Mouse (Mus musculus) spleen, adult 2 months (tissue): ENCODE results near the gene Itga9.

ENCODE experiments used
- CTCF ChIP-seq: fragments of 200-500 bp; IDR thresholded peaks from 2 replicates; pipeline ENCODE4 v1.5.1; 2011; ENCODE audit warnings: mild to moderate bottlenecking, inconsistent platforms; ENCODE audit not compliant: insufficient read depth, insufficient read length, insufficient replicate concordance; ENCODE audit errors: extremely low read depth
- POLR2A ChIP-seq: fragments of 200-500 bp; IDR thresholded peaks from 2 replicates; pipeline ENCODE4 v1.6.1; 2011; ENCODE audit warnings: low read depth, low read length, inconsistent platforms

GRCm38 (mm10) chr9:118683507-118683906, 77.0 kb downstream of the Itga9 start:
- TF ChIP-seq POLR2A (no peak), CTCF (no peak)
